Mouse (Mus musculus) adrenal gland, adult (tissue): ENCODE measurements around the gene Ssbp3.

Experiments
- DNase-seq, 2 experiments: peaks; one replicate each; pipeline ENCODE4 v3.0.0; 2022 to 2023; ENCODE audit warnings: low spot score in 1 of 2; ENCODE audit not compliant: inconsistent age in 2 of 2

Ssbp3 gene

GRCm38 (mm10) chr4:106955729-106956712 is 45.5 kb downstream of the Ssbp3 start:
- no peak for DNase-seq

- DNase-seq, result no peak
These were observed 47.6 kb downstream of the Ssbp3 start for GRCm38 (mm10) chr4:106958117-106958516.

- DNase-seq, result no peak
These were observed 48.1 kb downstream of the Ssbp3 start for GRCm38 (mm10) chr4:106958561-106958960.

GRCm38 (mm10) chr4:106959506-106960302 is 49.2 kb downstream of the Ssbp3 start:
- DNase-seq, result peak; percentile 46 to 80

GRCm38 (mm10) chr4:106960476-106960875 is 50.0 kb downstream of the Ssbp3 start:
- no peak for DNase-seq

- DNase-seq, result peak in 1 of 2 experiments; percentile 31
These were observed 50.8 kb downstream of the Ssbp3 start for GRCm38 (mm10) chr4:106961321-106961720.

- DNase-seq, result no peak
These were observed 53.9 kb downstream of the Ssbp3 start for GRCm38 (mm10) chr4:106964356-106964755.

- DNase-seq, result no peak
These were observed 54.5 kb downstream of the Ssbp3 start for GRCm38 (mm10) chr4:106964996-106965395.

- peak in 1 of 2 experiments; percentile 33 for DNase-seq
These were observed 55.9 kb downstream of the Ssbp3 start for GRCm38 (mm10) chr4:106966443-106966842.

- no peak for DNase-seq
These were observed 58.4 kb downstream of the Ssbp3 start for GRCm38 (mm10) chr4:106968910-106969309.

GRCm38 (mm10) chr4:106970786-106971185 is 60.3 kb downstream of the Ssbp3 start:
- no peak for DNase-seq

- DNase-seq, result peak; percentile 64 to 76
These were observed 61.6 kb downstream of the Ssbp3 start for GRCm38 (mm10) chr4:106972061-106972460.

- peak in 1 of 2 experiments; percentile 42 for DNase-seq
These were observed 62.2 kb downstream of the Ssbp3 start for GRCm38 (mm10) chr4:106972461-106973384.

GRCm38 (mm10) chr4:106975324-106975723 is 64.8 kb downstream of the Ssbp3 start:
- DNase-seq, result peak in 1 of 2 experiments; percentile 42

GRCm38 (mm10) chr4:106975890-106976289 is 65.4 kb downstream of the Ssbp3 start:
- DNase-seq, result peak; percentile 73 to 89

GRCm38 (mm10) chr4:106976576-106976975 is 66.1 kb downstream of the Ssbp3 start:
- no peak for DNase-seq

GRCm38 (mm10) chr4:106977218-106977651 is 66.7 kb downstream of the Ssbp3 start:
- peak in 1 of 2 experiments; percentile 57 for DNase-seq

- peak in 1 of 2 experiments; percentile 54 for DNase-seq
These were observed 67.9 kb downstream of the Ssbp3 start for GRCm38 (mm10) chr4:106978376-106978775.

- DNase-seq, result peak in 1 of 2 experiments; percentile 39
These were observed 70.2 kb downstream of the Ssbp3 start for GRCm38 (mm10) chr4:106980669-106981068.

- DNase-seq, result peak in 1 of 2 experiments; percentile 35
These were observed 71.0 kb downstream of the Ssbp3 start for GRCm38 (mm10) chr4:106981385-106982103.
